Mouse (Mus musculus) Muller cell, postnatal 12 days (primary cell): ENCODE measurements around the gene Blnk.
A peak's percentile ranks its signal among the peaks of the same experiment; 100 is the strongest.

Source experiments
- DNase-seq: peaks from one replicate; pipeline ENCODE4 v3.0.0-alpha.2; 2015; ENCODE audit errors: inconsistent ontology term

Blnk gene

GRCm38 (mm10) chr19:40964936-40965850, 29.1 kb downstream of the Blnk start:
- DNase-seq = no peak

- DNase-seq = no peak
These were observed 29.9 kb downstream of the Blnk start for GRCm38 (mm10) chr19:40964367-40964891.

- peak; percentile 34 for DNase-seq
These were observed 31.3 kb downstream of the Blnk start for GRCm38 (mm10) chr19:40962988-40963387.

- no peak for DNase-seq
These were observed 35.4 kb downstream of the Blnk start for GRCm38 (mm10) chr19:40958981-40959380.

GRCm38 (mm10) chr19:40946937-40947577, 47.3 kb downstream of the Blnk start:
- DNase-seq = no peak

GRCm38 (mm10) chr19:40943552-40943951, 50.8 kb downstream of the Blnk start:
- DNase-seq = no peak

GRCm38 (mm10) chr19:40936038-40936437, 58.3 kb downstream of the Blnk start:
- DNase-seq = no peak

GRCm38 (mm10) chr19:40935376-40935775, 59.0 kb downstream of the Blnk start:
- DNase-seq = no peak

- DNase-seq = peak; percentile 3
These were observed 62.6 kb downstream of the Blnk start for GRCm38 (mm10) chr19:40931581-40932369.

GRCm38 (mm10) chr19:40895393-40895703, 99.0 kb downstream of the Blnk start:
- DNase-seq = no peak

GRCm38 (mm10) chr19:40894519-40895392, 99.6 kb downstream of the Blnk start, which contains the start of gene Zfp518a:
Zfp518a (plus strand) TSS chr19:40894705.
- peak; percentile 97 for DNase-seq

GRCm38 (mm10) chr19:40894071-40894506, 100.2 kb downstream of the Blnk start:
- DNase-seq = no peak

GRCm38 (mm10) chr19:40888887-40889286, 105.4 kb downstream of the Blnk start:
- no peak for DNase-seq

- no peak for DNase-seq
These were observed 112.6 kb downstream of the Blnk start for GRCm38 (mm10) chr19:40881700-40882099.
